Mouse (Mus musculus): ENCODE measurements around the gene Dennd5a. TPM values are rescaled to one million over a fixed set of nuclear protein-coding genes. Genes with fewer than 3 reads are reported as not detected.
A peak's percentile ranks its signal among the peaks of the same experiment; 100 is the strongest.

The Dennd5a gene
- polyA plus RNA-seq, 1 experiment from 2014 or later = 47.7 TPM

DNA sequence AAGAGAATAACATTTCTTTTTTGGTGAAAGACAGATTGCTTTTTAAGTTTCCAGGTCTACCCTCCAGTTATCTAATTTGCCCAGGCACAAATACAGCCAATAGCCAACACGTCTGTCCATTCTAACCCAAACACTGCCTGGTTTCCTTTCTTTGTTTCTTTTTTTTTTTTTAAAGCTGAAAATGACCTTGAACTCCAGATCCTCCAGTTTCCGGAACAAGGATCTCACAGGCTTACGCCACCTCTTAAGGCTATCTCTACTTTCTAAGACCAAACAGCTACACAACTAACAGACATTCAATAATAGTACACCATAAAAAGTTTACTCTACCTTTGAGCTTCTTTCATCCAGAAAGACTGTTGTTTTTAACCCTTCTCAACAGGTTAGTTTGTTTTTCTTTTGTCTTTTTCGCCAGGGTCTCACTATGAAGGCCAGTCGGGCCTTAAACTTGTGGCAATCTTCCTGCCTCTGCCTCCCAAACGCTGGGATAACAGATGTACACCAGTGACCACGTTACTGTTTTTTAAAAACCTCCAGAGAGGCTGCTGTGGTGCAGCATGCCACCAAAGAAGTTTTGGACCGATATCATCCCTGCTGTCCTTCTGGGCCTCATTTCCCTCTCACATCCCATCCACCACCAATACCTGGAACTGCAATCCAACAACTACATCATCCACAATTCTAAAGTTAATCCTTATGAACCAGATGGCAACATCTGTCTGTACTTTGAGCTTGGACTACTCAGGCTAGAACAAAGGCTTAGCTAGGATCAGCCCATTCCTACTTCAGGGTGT, 2.1 kb downstream of the Dennd5a start:
- Histone ChIP-seq H3K4me1 (replicated peaks; ENCODE audit: control insufficient read depth, insufficient read depth, low read length) (peaks cover 32% of the 10 kb centered on the region), H3K36me3 (ENCODE audit: control insufficient read depth, insufficient read depth) (no peaks in the 10 kb centered on the region), H3K9me3 (ENCODE audit: control insufficient read depth, low read length) (no peaks in the 10 kb centered on the region), H3K27me3 (replicated peaks; ENCODE audit: control insufficient read depth, insufficient read depth, low read length) (no peaks in the 10 kb centered on the region), H3K4me3 (replicated peaks; ENCODE audit: low read length) (peak overlapping the region; percentile 83), H3K4me2 (ENCODE audit: low read length) (peak overlapping the region; percentile 94), H3K9ac (replicated peaks; ENCODE audit: low read depth, low read length) (no peak overlapping the region), H3K27ac (ENCODE audit: low read length) (no peak overlapping the region)
- WGBS = 63% methylated on average over 8 of the region's 8 CpGs
- ATAC-seq = no peak

DNA sequence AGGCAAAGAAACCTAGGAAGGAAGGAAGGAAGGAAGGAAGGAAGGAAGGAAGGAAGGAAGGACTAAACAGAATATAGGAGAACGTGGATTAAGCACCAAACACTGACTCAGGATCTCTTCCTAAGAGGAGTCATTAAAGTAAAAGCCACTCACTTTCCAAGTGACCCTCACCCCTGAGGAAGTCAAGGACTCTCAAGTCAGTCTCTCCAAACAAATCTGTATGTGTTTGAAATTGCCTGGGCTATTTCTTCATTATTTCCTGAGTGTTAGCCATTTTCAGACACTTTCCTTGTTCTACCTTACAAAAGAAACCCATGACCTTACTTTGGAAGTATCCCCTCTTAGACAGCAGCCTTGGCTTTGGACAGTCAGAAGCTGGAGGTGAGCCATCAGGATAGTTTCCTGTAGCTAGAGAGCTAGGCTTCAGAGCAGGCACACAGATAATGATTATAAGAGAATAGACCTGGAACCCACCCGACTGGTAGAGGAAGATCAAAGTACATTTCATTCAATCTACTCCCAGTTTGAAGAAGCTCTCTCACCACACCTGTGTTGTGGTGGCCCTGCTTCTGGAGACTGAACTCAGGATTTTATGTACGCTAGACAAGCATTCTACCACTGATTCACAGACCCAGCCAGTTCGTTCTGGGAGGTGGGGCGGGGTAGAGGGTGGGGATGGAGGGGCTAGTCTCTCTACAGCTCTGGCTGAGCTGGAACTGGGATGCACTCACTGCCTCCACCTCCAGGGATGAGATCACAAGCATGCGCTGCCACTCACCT, 5.5 kb downstream of the Dennd5a start:
- 73% methylated on average over 6 of the region's 6 CpGs for WGBS
- Histone ChIP-seq H3K27ac (ENCODE audit: low read length) (no peak overlapping the region), H3K9me3 (ENCODE audit: control insufficient read depth, low read length) (no peaks in the 10 kb centered on the region), H3K4me3 (replicated peaks; ENCODE audit: low read length) (no peak overlapping the region), H3K27me3 (replicated peaks; ENCODE audit: control insufficient read depth, insufficient read depth, low read length) (no peaks in the 10 kb centered on the region), H3K4me1 (replicated peaks; ENCODE audit: control insufficient read depth, insufficient read depth, low read length) (peaks cover 26% of the 10 kb centered on the region), H3K9ac (replicated peaks; ENCODE audit: low read depth, low read length) (no peak overlapping the region), H3K4me2 (ENCODE audit: low read length) (no peak overlapping the region), H3K36me3 (ENCODE audit: control insufficient read depth, insufficient read depth) (no peaks in the 10 kb centered on the region)
- ATAC-seq = no peak

DNA sequence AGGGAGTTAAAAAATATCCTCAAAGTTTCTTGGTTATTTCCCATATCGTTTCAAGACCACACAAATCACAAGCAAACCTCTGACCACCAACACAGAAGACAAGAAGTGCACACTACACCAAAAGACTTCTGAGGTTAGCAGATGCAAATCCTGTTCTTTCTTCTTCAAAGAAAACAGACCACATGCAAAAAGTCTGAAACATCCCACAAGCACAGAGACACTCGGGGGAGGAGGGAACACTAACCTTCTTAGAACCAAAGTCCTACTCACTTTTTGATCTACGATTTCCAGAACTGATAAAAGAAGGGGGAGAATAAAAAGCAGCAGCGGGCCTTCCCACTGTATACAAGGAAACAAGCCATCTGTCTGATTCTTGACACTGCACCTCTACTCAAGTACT, 9.0 kb downstream of the Dennd5a start:
- Histone ChIP-seq H3K9ac (replicated peaks; ENCODE audit: low read depth, low read length) (no peak overlapping the region), H3K4me1 (replicated peaks; ENCODE audit: control insufficient read depth, insufficient read depth, low read length) (0 out of 2 replicates have a peak, but pooled peaks cover 6% of the 10 kb centered on the region), H3K4me3 (replicated peaks; ENCODE audit: low read length) (no peak overlapping the region), H3K36me3 (ENCODE audit: control insufficient read depth, insufficient read depth) (no peaks in the 10 kb centered on the region), H3K27ac (ENCODE audit: low read length) (no peak overlapping the region), H3K9me3 (ENCODE audit: control insufficient read depth, low read length) (no peaks in the 10 kb centered on the region), H3K4me2 (ENCODE audit: low read length) (no peak overlapping the region), H3K27me3 (replicated peaks; ENCODE audit: control insufficient read depth, insufficient read depth, low read length) (no peaks in the 10 kb centered on the region)
- ATAC-seq = no peak
- WGBS = 83% methylated on average over 4 of the region's 4 CpGs

DNA sequence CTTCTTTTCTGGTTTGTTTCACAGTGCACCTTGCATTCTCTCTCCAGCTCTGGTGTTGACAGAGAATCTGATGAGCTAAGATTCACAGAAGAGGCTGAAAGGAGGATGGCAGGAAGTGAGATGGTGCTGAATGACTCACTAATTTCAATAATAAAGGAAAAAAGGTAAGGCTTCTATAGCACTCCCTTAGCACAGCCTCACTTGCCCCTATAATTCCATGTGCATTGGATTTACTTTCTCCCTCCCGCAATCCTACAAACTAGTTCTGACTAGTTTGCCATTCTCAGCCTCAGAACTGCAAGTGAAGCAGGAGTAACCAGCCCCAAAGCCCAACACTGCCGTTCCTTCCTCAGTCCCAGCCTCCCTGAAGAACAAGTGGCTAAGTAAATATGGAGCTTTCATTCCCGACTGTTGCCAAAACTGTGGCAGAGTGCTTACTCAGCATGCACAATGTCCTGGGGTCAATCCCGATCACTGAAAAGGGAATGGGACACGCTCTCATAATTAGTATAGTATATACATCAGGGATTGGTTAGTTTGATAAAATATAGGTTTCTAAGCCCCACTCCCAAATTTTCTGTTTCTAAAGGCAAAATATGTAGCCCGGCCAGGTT, 15.7 kb downstream of the Dennd5a start:
- Histone ChIP-seq H3K9me3 (ENCODE audit: control insufficient read depth, low read length) (no peaks in the 10 kb centered on the region), H3K27ac (ENCODE audit: low read length) (0 out of 2 replicates have a peak overlapping the region, but pooled peaks have one; percentile 16), H3K36me3 (ENCODE audit: control insufficient read depth, insufficient read depth) (no peaks in the 10 kb centered on the region), H3K9ac (replicated peaks; ENCODE audit: low read depth, low read length) (no peak overlapping the region), H3K4me3 (replicated peaks; ENCODE audit: low read length) (no peak overlapping the region), H3K4me2 (ENCODE audit: low read length) (no peak overlapping the region), H3K4me1 (replicated peaks; ENCODE audit: control insufficient read depth, insufficient read depth, low read length) (no peaks in the 10 kb centered on the region), H3K27me3 (replicated peaks; ENCODE audit: control insufficient read depth, insufficient read depth, low read length) (no peaks in the 10 kb centered on the region)
- ATAC-seq = no peak
- WGBS = 65% methylated on average over 6 of the region's 6 CpGs

DNA sequence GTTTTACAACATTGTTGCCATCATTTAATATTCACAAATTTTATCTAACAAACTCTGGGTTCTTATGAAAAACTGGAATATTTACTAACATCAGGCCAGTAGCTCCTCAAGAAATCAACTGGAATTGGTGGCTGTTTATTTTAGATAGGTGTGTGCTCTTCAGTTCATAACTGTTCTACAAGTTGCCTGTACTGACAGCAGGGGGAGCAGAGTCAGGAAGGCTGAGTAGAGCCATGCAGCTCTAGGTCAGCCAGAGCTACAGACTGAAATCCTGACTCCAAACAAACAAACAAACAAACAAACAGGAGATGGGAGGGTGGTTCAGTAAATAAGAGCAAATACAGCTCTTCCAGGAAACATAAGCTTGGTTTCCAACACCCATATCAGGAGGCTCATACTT, 30.6 kb downstream of the Dennd5a start:
- no peak for ATAC-seq
- Histone ChIP-seq H3K36me3 (ENCODE audit: control insufficient read depth, insufficient read depth) (peaks cover 19% of the 10 kb centered on the region), H3K9ac (replicated peaks; ENCODE audit: low read depth, low read length) (no peak overlapping the region), H3K27ac (ENCODE audit: low read length) (no peak overlapping the region), H3K9me3 (ENCODE audit: control insufficient read depth, low read length) (no peaks in the 10 kb centered on the region), H3K4me3 (replicated peaks; ENCODE audit: low read length) (no peak overlapping the region), H3K4me1 (replicated peaks; ENCODE audit: control insufficient read depth, insufficient read depth, low read length) (no peaks in the 10 kb centered on the region; the same call in 1 of the 2 replicates), H3K4me2 (ENCODE audit: low read length) (no peak overlapping the region), H3K27me3 (replicated peaks; ENCODE audit: control insufficient read depth, insufficient read depth, low read length) (no peaks in the 10 kb centered on the region)

DNA sequence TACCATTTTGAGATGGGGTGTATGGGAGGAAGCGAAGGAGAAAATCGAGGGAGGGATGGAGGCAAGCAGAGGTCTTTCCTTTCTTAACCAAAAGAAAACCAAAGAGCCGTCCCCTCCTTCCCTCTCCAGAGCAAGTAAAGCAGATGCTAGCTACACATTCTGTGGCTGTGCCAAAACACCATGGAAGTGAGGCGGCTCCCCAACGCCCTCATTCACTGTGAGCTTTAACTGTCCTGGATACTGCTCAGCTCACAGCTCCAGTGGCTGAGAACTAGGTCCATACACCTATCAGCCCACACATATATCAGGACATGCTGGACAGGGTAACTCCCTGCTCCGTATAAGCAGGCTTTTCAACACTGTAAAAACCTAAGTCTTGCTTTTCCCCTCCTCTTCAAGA, 31.9 kb downstream of the Dennd5a start:
- Histone ChIP-seq H3K27me3 (replicated peaks; ENCODE audit: control insufficient read depth, insufficient read depth, low read length) (no peaks in the 10 kb centered on the region), H3K4me3 (replicated peaks; ENCODE audit: low read length) (no peak overlapping the region), H3K9ac (replicated peaks; ENCODE audit: low read depth, low read length) (no peak overlapping the region), H3K4me1 (replicated peaks; ENCODE audit: control insufficient read depth, insufficient read depth, low read length) (no peaks in the 10 kb centered on the region; the same call in 1 of the 2 replicates), H3K27ac (ENCODE audit: low read length) (no peak overlapping the region), H3K9me3 (ENCODE audit: control insufficient read depth, low read length) (no peaks in the 10 kb centered on the region), H3K36me3 (ENCODE audit: control insufficient read depth, insufficient read depth) (peaks cover 12% of the 10 kb centered on the region), H3K4me2 (ENCODE audit: low read length) (no peak overlapping the region)
- ATAC-seq = no peak
- 89% methylated on average over 6 of the region's 6 CpGs for WGBS

DNA sequence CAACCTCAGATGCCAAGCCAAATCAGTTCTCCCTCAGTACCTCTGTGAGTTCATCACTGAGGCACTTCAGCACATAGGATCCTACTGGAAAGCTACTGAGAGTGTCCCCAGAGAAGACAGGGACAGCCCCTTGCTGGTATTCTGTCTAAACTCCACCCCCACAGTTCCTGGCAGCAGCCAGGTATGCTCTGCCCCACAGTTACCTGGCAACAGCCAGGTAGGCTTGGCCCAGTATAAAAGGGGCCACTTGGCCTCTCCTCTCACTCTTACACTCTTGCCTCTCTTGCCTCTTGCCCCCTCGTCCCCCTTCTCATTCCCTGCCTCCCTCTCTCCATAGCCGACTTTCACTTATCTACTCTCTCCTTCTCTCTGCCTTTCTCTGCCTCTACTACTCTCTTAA, 35.3 kb downstream of the Dennd5a start:
- no peaks in the 10 kb centered on the region for H3K9me3 ChIP-seq (ENCODE audit: control insufficient read depth, low read length)
- H3K27me3 ChIP-seq (replicated peaks; ENCODE audit: control insufficient read depth, insufficient read depth, low read length) = no peaks in the 10 kb centered on the region
- H3K9ac ChIP-seq (replicated peaks; ENCODE audit: low read depth, low read length) = no peak overlapping the region
- H3K4me1 ChIP-seq (replicated peaks; ENCODE audit: control insufficient read depth, insufficient read depth, low read length) = no peaks in the 10 kb centered on the region; the same call in 1 of the 2 replicates
- H3K4me3 ChIP-seq (replicated peaks; ENCODE audit: low read length) = no peak overlapping the region
- peaks cover 15% of the 10 kb centered on the region for H3K36me3 ChIP-seq (ENCODE audit: control insufficient read depth, insufficient read depth)
- H3K27ac ChIP-seq (ENCODE audit: low read length) = no peak overlapping the region
- 83% methylated on average over 2 of the region's 2 CpGs for WGBS
- ATAC-seq = no peak
- H3K4me2 ChIP-seq (ENCODE audit: low read length) = no peak overlapping the region

DNA sequence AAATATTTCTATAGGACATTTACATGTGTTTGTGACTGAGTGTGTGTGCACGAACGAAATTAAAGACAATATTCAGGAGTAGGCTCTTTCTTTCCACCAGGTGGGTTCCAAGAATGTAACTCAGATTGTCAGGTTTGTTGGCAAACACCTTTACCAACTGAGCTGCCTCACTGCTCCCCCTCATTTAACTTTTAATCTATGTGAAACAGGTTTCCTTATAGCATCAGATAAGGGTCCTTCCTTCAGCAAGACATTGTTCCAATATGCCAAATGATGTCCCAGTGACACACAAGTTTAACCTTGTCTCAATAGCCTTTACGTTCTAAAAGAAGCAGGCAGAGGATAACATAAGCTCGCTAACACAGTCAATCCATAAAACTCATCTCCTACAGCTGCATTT, 37.4 kb downstream of the Dennd5a start:
- WGBS = 95% methylated on average over 4 of the region's 4 CpGs
- Histone ChIP-seq H3K4me1 (replicated peaks; ENCODE audit: control insufficient read depth, insufficient read depth, low read length) (no peaks in the 10 kb centered on the region; the same call in 1 of the 2 replicates), H3K4me3 (replicated peaks; ENCODE audit: low read length) (no peak overlapping the region), H3K27me3 (replicated peaks; ENCODE audit: control insufficient read depth, insufficient read depth, low read length) (no peaks in the 10 kb centered on the region), H3K9ac (replicated peaks; ENCODE audit: low read depth, low read length) (no peak overlapping the region), H3K9me3 (ENCODE audit: control insufficient read depth, low read length) (no peaks in the 10 kb centered on the region), H3K27ac (ENCODE audit: low read length) (no peak overlapping the region), H3K4me2 (ENCODE audit: low read length) (no peak overlapping the region), H3K36me3 (ENCODE audit: control insufficient read depth, insufficient read depth) (peaks cover 31% of the 10 kb centered on the region)
- no peak for ATAC-seq

DNA sequence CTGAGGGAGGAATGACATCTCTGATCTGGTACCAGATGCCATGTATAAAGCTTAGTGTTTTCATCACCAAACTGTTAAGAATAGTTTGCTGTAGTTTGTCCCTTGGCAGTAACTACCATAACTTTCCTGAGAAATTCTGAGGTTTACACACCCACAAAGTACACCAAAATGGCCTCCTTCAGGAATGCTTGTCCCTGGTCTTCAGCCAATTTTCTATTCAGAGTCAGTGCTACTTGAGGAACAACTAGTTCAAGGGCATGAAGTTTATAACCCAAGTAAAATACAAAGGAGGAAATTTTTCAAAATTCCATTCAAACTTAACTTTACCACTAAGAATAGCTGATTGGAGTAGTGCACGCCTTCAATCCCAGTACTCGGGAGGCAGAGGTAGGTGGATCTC, 54.1 kb downstream of the Dennd5a start:
- H3K36me3 ChIP-seq (ENCODE audit: control insufficient read depth, insufficient read depth) = peaks cover 59% of the 10 kb centered on the region
- H3K9ac ChIP-seq (replicated peaks; ENCODE audit: low read depth, low read length) = no peak overlapping the region
- no peaks in the 10 kb centered on the region for H3K4me1 ChIP-seq (replicated peaks; ENCODE audit: control insufficient read depth, insufficient read depth, low read length)
- H3K9me3 ChIP-seq (ENCODE audit: control insufficient read depth, low read length) = no peaks in the 10 kb centered on the region
- WGBS = 91% methylated on average over 2 of the region's 2 CpGs
- no peak overlapping the region for H3K27ac ChIP-seq (ENCODE audit: low read length)
- no peaks in the 10 kb centered on the region for H3K27me3 ChIP-seq (replicated peaks; ENCODE audit: control insufficient read depth, insufficient read depth, low read length)
- no peak overlapping the region for H3K4me2 ChIP-seq (ENCODE audit: low read length)
- no peak overlapping the region for H3K4me3 ChIP-seq (replicated peaks; ENCODE audit: low read length)
- no peak for ATAC-seq
